Mouse (Mus musculus): ENCODE data around the gene Plcl1. TPM values are rescaled to one million over a fixed set of nuclear protein-coding genes. Genes with fewer than 3 reads are reported as not detected.

Gene Plcl1
- 0.41 and 0.58 TPM in 2 replicates for polyA plus RNA-seq (2012; rRNA removed)

- Histone ChIP-seq H3K36me3 (ENCODE audit: control insufficient read depth, insufficient read depth, low read length) (no peaks in the 10 kb centered on the region), H3K27ac (ENCODE audit: insufficient read depth, low read depth, low read length) (no peak within 1 kb of the TSS), H3K4me3 (ENCODE audit: low read depth, low read length) (peak within 1 kb of the TSS; percentile 77), H3K4me1 (ENCODE audit: control insufficient read depth, insufficient read depth, insufficient read length, low read length) (peaks cover 5% of the 10 kb centered on the region; the same call in 1 of the 2 replicates), H3K27me3 (ENCODE audit: control insufficient read depth, insufficient read depth, low read length) (peaks cover 16% of the 10 kb centered on the region)
- TF ChIP-seq CTCF (IDR thresholded peaks at IDR 0.05; ENCODE audit: extremely low read depth, insufficient read length, insufficient replicate concordance, low read depth, low read length) (no peak), POLR2A (IDR thresholded peaks at IDR 0.05; ENCODE audit: low read depth, low read length) (no peak)
- WGBS = 2% methylated on average over 51 of the region's 51 CpGs
These were observed at the start of gene Plcl1 for GRCm38 (mm10) chr1:55405272-55406022. TSS of gene Plcl1 (plus strand) at chr1:55405921.

GRCm38 (mm10) chr1:55362634-55363033 lies 43.1 kb upstream of the Plcl1 start:
- Histone ChIP-seq H3K4me1 (ENCODE audit: control insufficient read depth, insufficient read depth, insufficient read length, low read length) (no peaks in the 10 kb centered on the region; the same call in 1 of the 2 replicates), H3K36me3 (ENCODE audit: control insufficient read depth, insufficient read depth, low read length) (no peaks in the 10 kb centered on the region), H3K27me3 (ENCODE audit: control insufficient read depth, insufficient read depth, low read length) (peaks cover 10% of the 10 kb centered on the region; the same call in 1 of the 2 replicates), H3K27ac (ENCODE audit: insufficient read depth, low read depth, low read length) (no peak overlapping the region), H3K4me3 (ENCODE audit: low read depth, low read length) (no peak overlapping the region)
- 64% methylated on average over 49 of the region's 49 CpGs for WGBS
- TF ChIP-seq POLR2A (IDR thresholded peaks at IDR 0.05; ENCODE audit: low read depth, low read length) (no peak), CTCF (IDR thresholded peaks at IDR 0.05; ENCODE audit: extremely low read depth, insufficient read length, insufficient replicate concordance, low read depth, low read length) (no peak)

GRCm38 (mm10) chr1:55363044-55363565 lies 42.6 kb upstream of the Plcl1 start, which contains the start of gene Boll:
TSS of gene Boll (minus strand) at chr1:55363469.
- H3K4me3 ChIP-seq (ENCODE audit: low read depth, low read length) = peak within 1 kb of the TSS; percentile 69
- no peak for TF ChIP-seq POLR2A (IDR thresholded peaks at IDR 0.05; ENCODE audit: low read depth, low read length)
- TF ChIP-seq CTCF (IDR thresholded peaks at IDR 0.05; ENCODE audit: extremely low read depth, insufficient read length, insufficient replicate concordance, low read depth, low read length) = peak; percentile 49; the same call in 1 of the 2 replicates
- 17% methylated on average over 63 of the region's 68 CpGs for WGBS

GRCm38 (mm10) chr1:55363586-55363985 lies 42.1 kb upstream of the Plcl1 start:
- 3% methylated on average over 26 of the region's 27 CpGs for WGBS
- Histone ChIP-seq H3K27me3 (ENCODE audit: control insufficient read depth, insufficient read depth, low read length) (peaks cover 10% of the 10 kb centered on the region; the same call in 1 of the 2 replicates), H3K36me3 (ENCODE audit: control insufficient read depth, insufficient read depth, low read length) (no peaks in the 10 kb centered on the region), H3K4me3 (ENCODE audit: low read depth, low read length) (peak overlapping the region; percentile 69), H3K27ac (ENCODE audit: insufficient read depth, low read depth, low read length) (no peak overlapping the region), H3K4me1 (ENCODE audit: control insufficient read depth, insufficient read depth, insufficient read length, low read length) (no peaks in the 10 kb centered on the region; the same call in 1 of the 2 replicates)
- TF ChIP-seq CTCF (IDR thresholded peaks at IDR 0.05; ENCODE audit: extremely low read depth, insufficient read length, insufficient replicate concordance, low read depth, low read length) (no peak), POLR2A (IDR thresholded peaks at IDR 0.05; ENCODE audit: low read depth, low read length) (no peak)

More at GRCm38 (mm10) chr1:55363044-55363565, 42.6 kb upstream of the Plcl1 start, which contains the start of gene Boll:
- H3K4me1 ChIP-seq (ENCODE audit: control insufficient read depth, insufficient read depth, insufficient read length, low read length) = no peaks in the 10 kb centered on the region; the same call in 1 of the 2 replicates
- H3K27me3 ChIP-seq (ENCODE audit: control insufficient read depth, insufficient read depth, low read length) = peaks cover 10% of the 10 kb centered on the region; the same call in 1 of the 2 replicates
- no peaks in the 10 kb centered on the region for H3K36me3 ChIP-seq (ENCODE audit: control insufficient read depth, insufficient read depth, low read length)
- H3K27ac ChIP-seq (ENCODE audit: insufficient read depth, low read depth, low read length) = no peak within 1 kb of the TSS

GRCm38 (mm10) chr1:55372626-55373025 lies 33.1 kb upstream of the Plcl1 start:
- WGBS = 83% methylated on average over 3 of the region's 3 CpGs
- Histone ChIP-seq H3K4me1 (ENCODE audit: control insufficient read depth, insufficient read depth, insufficient read length, low read length) (no peaks in the 10 kb centered on the region), H3K4me3 (ENCODE audit: low read depth, low read length) (no peak overlapping the region), H3K27ac (ENCODE audit: insufficient read depth, low read depth, low read length) (no peak overlapping the region), H3K36me3 (ENCODE audit: control insufficient read depth, insufficient read depth, low read length) (no peaks in the 10 kb centered on the region), H3K27me3 (ENCODE audit: control insufficient read depth, insufficient read depth, low read length) (no peaks in the 10 kb centered on the region)
- TF ChIP-seq CTCF (IDR thresholded peaks at IDR 0.05; ENCODE audit: extremely low read depth, insufficient read length, insufficient replicate concordance, low read depth, low read length) = no peak
- TF ChIP-seq POLR2A (IDR thresholded peaks at IDR 0.05; ENCODE audit: low read depth, low read length) = no peak

GRCm38 (mm10) chr1:55380527-55380926 lies 25.2 kb upstream of the Plcl1 start:
- Histone ChIP-seq H3K4me1 (ENCODE audit: control insufficient read depth, insufficient read depth, insufficient read length, low read length) (no peaks in the 10 kb centered on the region), H3K36me3 (ENCODE audit: control insufficient read depth, insufficient read depth, low read length) (no peaks in the 10 kb centered on the region), H3K4me3 (ENCODE audit: low read depth, low read length) (no peak overlapping the region), H3K27ac (ENCODE audit: insufficient read depth, low read depth, low read length) (no peak overlapping the region), H3K27me3 (ENCODE audit: control insufficient read depth, insufficient read depth, low read length) (no peaks in the 10 kb centered on the region)
- TF ChIP-seq CTCF (IDR thresholded peaks at IDR 0.05; ENCODE audit: extremely low read depth, insufficient read length, insufficient replicate concordance, low read depth, low read length) (no peak), POLR2A (IDR thresholded peaks at IDR 0.05; ENCODE audit: low read depth, low read length) (no peak)
- WGBS = 60% methylated on average over 2 of the region's 2 CpGs

Data from small intestine, adult 2 months (tissue).